Mouse (Mus musculus): ENCODE measurements around the gene Mbd3.
"Not testable (repeated sequence)": the region's sequence is repeated elsewhere in the genome, so short reads cannot be mapped to it uniquely, and the experiment has no call there.

Mbd3 gene

GRCm38 (mm10) chr10:80369995-80370747, 29.2 kb downstream of the Mbd3 start:
- no peak for DNase-seq (ENCODE audit: low spot score)

GRCm38 (mm10) chr10:80368392-80368791, 31.0 kb downstream of the Mbd3 start:
- DNase-seq (ENCODE audit: low spot score): no peak

- DNase-seq (ENCODE audit: low spot score): no peak
Measured at GRCm38 (mm10) chr10:80367954-80368353, 31.4 kb downstream of the Mbd3 start.

DNA sequence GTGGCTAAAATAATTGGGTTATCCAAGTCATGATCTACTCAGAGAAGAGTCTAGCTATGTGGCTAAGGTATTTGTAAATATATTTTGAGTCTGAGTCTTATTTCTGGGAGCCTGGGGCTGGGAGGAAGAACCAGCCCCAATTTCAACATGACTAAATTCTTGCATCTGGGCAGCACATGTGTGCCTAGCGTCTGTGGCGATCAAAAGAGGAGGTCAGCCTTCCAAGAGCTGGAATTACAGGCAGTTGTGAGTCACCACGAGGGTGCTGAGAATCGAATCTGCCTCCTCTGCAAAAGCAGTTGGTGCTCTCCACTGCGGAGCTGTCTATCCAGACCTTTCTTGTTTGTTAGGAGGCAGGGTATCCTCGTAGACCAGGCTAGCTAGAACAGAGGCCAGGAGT, 33.6 kb downstream of the Mbd3 start:
- no peak for DNase-seq (ENCODE audit: low spot score)

DNA sequence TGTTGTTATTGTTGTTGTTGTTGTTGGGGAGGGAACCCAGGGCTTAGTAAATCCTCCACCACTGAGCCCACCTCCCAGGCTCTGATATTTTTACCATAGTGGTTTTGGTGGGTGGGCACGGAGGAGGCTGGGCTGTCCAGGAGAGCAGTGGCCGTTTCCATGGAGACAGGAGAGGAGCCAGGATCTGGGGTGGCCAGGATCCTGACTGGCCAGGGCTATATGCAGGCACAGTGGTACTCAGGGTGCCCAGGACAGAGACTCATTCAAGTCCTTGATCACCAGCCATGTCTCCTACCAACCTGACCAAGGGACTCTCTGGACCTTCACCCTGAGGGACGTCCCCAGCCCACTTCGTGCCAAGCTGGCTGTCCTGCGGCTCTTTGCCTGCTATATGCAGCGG, 35.6 kb downstream of the Mbd3 start:
- no peak for DNase-seq (ENCODE audit: low spot score)

DNA sequence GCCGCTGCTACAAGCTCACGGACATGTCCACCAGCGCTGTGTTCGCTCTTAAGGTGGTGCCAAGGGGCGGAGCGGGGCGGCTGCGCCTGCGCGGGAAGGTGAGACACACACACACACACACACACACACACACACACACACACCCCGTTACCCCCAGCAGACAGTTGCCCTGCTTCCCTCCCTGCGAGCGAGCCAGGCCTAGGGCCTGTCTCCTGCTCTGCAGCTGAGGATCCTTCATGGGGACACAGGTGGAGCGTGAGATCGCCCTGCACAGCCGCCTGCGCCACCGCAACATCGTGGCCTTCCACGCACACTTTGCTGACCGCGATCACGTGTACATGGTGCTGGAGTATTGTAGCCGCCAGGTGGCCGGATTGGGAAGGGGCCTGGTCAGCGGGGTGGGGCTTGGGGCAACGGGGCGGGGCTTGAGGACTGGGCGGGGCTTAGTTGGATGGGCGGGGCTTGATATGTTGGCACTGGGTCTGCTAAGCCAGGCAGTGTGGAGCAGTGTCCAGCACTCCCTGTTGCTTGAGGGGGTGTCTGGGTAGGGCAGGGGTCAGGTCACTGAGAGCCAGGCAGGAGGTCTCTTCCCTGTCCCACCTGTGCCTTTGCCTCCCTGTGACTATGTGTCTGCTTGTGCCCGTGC, 41.2 kb downstream of the Mbd3 start:
- peak; percentile 14 for DNase-seq (ENCODE audit: low spot score)

DNA sequence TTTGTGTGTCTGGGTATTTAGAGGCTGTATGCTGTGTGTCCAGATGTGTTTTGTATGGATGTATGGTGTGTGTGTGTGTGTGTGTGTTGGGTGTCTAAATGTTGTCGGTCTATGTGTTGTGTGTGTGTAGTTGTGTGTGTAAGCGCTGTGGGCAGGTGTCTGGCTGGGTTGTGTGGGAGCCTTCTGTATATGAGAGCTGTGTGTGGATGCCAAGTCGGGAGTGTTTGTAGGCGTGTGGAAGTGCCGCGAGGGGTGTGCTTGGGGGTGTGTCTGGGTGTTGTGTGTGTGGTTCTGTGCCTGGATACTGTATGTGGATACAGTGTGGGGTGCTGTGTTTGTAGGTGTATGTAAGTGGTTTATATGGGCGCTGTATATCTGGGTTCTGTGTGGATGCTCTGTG, 42.0 kb downstream of the Mbd3 start:
- DNase-seq (ENCODE audit: low spot score): no peak

- DNase-seq (ENCODE audit: low spot score): no peak
Measured at GRCm38 (mm10) chr10:80356737-80357136, 42.6 kb downstream of the Mbd3 start.

DNA sequence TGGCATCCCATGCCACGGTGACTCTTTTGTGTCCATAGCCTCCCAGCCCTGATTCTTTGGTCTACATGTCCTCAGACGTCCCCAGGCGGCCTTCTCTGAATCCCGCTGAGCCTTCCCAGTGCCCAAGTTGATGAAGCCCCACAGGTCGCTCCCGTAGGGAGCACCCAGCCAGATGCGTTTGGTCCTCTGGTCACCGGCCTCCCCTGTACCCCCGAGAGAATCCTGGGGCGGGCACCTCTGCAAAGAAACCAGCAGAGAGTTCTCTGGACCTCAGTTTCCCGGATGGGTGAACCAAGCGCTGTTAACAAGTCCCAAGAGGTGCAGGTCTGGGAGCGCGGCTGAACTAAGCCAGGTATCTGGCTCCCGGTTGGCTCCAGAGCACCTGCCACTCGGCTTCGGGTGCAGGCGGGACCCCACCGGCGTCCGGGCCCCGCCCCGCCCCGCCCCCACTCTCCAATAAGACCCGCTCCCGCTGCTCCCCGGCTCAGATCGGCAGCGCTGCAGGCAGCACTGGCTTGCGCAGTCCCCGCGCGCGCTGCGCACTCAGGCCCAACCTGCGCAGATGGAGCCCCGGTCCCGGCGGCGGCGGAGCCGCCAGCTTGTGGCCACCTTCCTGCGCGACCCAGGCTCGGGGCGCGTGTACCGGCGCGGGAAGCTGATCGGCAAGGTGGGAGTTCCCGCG, 43.2 kb downstream of the Mbd3 start, which contains the start of gene Plk5:
Gene Plk5, plus strand, starts transcription at position 459 of the 682 bp plus-strand sequence.
- no peak for DNase-seq (ENCODE audit: low spot score)

DNA sequence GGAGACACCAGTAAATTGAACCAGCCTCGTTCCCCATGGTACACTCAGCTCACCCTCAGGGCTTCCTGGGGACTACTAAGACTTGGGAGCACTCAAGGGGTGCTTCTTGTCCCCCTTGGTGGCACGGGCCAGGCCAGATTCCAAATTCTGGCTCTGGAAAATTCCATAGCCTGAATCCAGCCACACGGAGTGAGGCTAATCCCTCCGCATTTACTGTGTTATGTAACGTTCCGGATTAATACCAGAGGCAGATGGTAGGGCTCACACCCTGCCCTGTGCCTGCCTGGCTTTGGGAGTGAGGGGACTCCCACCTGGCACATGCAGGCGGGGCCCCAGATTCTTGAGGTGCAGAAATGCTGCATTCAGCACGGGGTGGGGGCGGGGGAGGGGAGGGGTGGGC, 43.9 kb downstream of the Mbd3 start:
- no peak for DNase-seq (ENCODE audit: low spot score)

GRCm38 (mm10) chr10:80352727-80353126, 46.6 kb downstream of the Mbd3 start:
- DNase-seq (ENCODE audit: low spot score): no peak

GRCm38 (mm10) chr10:80351896-80352295, 47.5 kb downstream of the Mbd3 start:
- DNase-seq (ENCODE audit: low spot score): peak; percentile 86

- DNase-seq (ENCODE audit: low spot score): peak; percentile 80
Measured at GRCm38 (mm10) chr10:80350292-80350691, 49.1 kb downstream of the Mbd3 start.

GRCm38 (mm10) chr10:80348981-80349380, 50.4 kb downstream of the Mbd3 start:
- DNase-seq (ENCODE audit: low spot score): peak; percentile 22

- DNase-seq (ENCODE audit: low spot score): peak; percentile 69
Measured at GRCm38 (mm10) chr10:80348244-80348781, 51.0 kb downstream of the Mbd3 start, which contains the start of gene Adamtsl5. Gene Adamtsl5 (minus strand): TSS chr10:80348412.

- no peak for DNase-seq (ENCODE audit: low spot score)
Measured at GRCm38 (mm10) chr10:80347514-80347967, 51.8 kb downstream of the Mbd3 start.

GRCm38 (mm10) chr10:80345929-80346328, 53.4 kb downstream of the Mbd3 start:
- not testable (repeated sequence) for DNase-seq (ENCODE audit: low spot score)

DNA sequence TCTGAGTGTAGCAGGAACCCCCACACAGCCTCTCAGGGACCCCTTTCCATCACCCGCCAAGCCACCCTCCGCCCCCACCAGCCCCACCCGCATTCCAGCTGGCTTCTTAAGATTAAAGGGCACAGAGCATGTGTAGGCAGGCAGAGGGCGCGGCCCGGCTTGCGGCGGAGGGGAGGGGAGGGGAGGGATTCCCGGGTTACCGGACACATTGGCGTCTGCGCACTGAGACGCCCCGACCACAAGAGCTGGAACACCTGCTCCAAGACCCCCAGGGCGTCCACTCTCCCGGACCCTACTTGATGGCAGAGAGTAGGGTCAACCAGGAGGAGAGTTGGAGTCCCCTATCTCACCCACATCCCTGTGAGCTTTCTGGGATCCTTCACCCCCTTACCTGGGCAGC, 54.2 kb downstream of the Mbd3 start:
- DNase-seq (ENCODE audit: low spot score): peak; percentile 68

DNA sequence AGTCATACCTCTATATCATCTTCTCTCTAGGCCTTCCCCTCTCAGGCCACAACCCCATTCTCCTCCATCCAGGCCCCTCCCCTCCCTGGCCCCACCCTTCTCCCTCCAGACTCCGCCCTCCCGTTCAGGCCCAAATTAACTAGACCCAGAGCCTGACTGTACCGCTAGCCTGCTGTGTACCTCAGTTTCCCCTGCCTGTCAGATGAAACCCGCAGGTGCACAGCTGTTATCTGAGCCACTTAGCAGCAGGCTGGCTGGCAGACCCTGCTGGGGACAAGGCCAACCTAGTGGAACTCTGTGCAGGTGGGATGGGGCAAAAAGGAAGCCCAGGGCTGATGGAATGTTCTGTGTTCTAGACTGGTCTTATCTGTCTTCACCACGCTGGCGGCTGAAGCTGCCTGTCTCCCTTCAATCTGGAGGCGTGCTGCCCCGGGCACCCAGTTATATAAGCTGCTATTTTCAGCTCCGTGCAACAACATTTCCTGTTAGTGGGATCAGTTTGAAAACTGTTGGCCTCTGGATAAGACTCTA, 55.2 kb downstream of the Mbd3 start:
- peak; percentile 70 for DNase-seq (ENCODE audit: low spot score)

DNA sequence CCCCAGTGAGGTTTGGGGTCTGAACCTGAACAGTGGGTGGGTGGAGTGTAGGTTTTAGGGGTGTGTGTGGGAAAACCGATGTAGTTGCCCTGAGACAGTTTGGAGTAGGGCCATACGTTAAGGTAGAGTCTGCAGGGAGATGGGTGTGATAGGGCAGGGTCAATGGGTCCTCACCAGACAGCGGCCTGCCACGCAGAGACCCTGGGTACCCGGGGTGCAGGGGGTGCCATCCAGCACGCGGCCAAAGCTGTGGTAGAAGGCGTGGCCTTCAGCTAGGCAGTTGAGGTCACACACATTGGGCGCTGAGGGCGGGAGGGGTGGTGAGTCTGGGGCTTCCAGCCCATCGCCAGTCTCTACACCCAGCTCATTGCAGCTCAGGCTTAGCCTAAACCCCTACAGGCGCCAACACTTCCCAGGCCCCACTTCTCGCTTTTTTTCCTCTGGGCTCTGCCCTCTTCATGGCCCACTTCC, 55.9 kb downstream of the Mbd3 start:
- no peak for DNase-seq (ENCODE audit: low spot score)

GRCm38 (mm10) chr10:80342749-80343424, 56.5 kb downstream of the Mbd3 start:
- peak; percentile 93 for DNase-seq (ENCODE audit: low spot score)

Data from yolk sac, embryonic 10.5 days (tissue).